Mouse (Mus musculus) heart, postnatal 0 days (tissue): ENCODE measurements around the gene Zfp94.

Experiments
- CTCF ChIP-seq: IDR thresholded peaks from 2 replicates; pipeline ENCODE4 v1.5.1; 2016; ENCODE audit warnings: antibody characterized with exemption, control low read depth, low read depth
- EP300 ChIP-seq: IDR thresholded peaks from 2 replicates; pipeline ENCODE4 v1.6.1; 2016; ENCODE audit warnings: antibody characterized with exemption, low read depth

GRCm38 (mm10) chr7:24253779-24254615, 62.5 kb downstream of the Zfp94 start:
- TF ChIP-seq EP300 = no peak
- TF ChIP-seq CTCF = no peak
